Comparison of ENCODE assay signal across 16 mouse cellular contexts in genomic region chr10:98557470-98558060, GRCm38 (mm10).
"Had no signal": no experiment of that assay in that cellular context is flagged by ENCODE, and none has a peak within 500 bp of the region (broad histone marks: within the 10 kb centered on the region; RNA-seq: fewer than 3 reads in every experiment).

No protein-coding gene starts in this region.

- H3K27me3 ChIP-seq: neural tube, embryonic 12.5 days; neural tube, embryonic 13.5 days; neural tube, embryonic 15.5 days; stomach, embryonic 15.5 days had no signal

- H3K36me3 ChIP-seq: neural tube, embryonic 12.5 days; neural tube, embryonic 13.5 days; neural tube, embryonic 15.5 days; stomach, embryonic 15.5 days had no signal

- H3K4me2 ChIP-seq: neural tube, embryonic 12.5 days; neural tube, embryonic 13.5 days; neural tube, embryonic 15.5 days; stomach, embryonic 15.5 days had no signal

- H3K9ac ChIP-seq: neural tube, embryonic 12.5 days; neural tube, embryonic 13.5 days; neural tube, embryonic 15.5 days; stomach, embryonic 15.5 days had no signal

- H3K27ac ChIP-seq: neural tube, embryonic 12.5 days; neural tube, embryonic 13.5 days; neural tube, embryonic 15.5 days; stomach, embryonic 15.5 days; stomach, postnatal 0 days had no signal

- DNase-seq: right cerebral cortex, adult 18-20 months; right cerebral cortex, postnatal 14 days; right cerebral cortex, postnatal 25 days; right cerebral cortex, postnatal 4 days; spleen, adult 18-20 months; thymus, adult 18-20 months; thymus, adult 2 months; thymus, postnatal 14 days; thymus, postnatal 25 days; thymus, postnatal 36 days; thymus, postnatal 4 days had no signal

- H3K4me1 ChIP-seq: neural tube, embryonic 12.5 days; neural tube, embryonic 13.5 days; neural tube, embryonic 15.5 days; stomach, embryonic 15.5 days had no signal

- H3K4me3 ChIP-seq: neural tube, embryonic 12.5 days; neural tube, embryonic 13.5 days; neural tube, embryonic 15.5 days; stomach, embryonic 15.5 days had no signal

- H3K9me3 ChIP-seq: neural tube, embryonic 12.5 days; neural tube, embryonic 13.5 days; neural tube, embryonic 15.5 days; stomach, embryonic 15.5 days had no signal
